Mouse (Mus musculus) A20 (cell line): Measurements from ENCODE around the gene Olfr350.

ENCODE experiments used
- DNase-seq: peaks from one replicate; pipeline ENCODE4 v3.0.0-alpha.2; 2011; ENCODE audit warnings: low read depth, low spot score

The Olfr350 gene

GRCm38 (mm10) chr2:36846010-36846409, at the start of gene Olfr350:
TSS of gene Olfr350 (plus strand) at chr2:36846310.
- no peak for DNase-seq

DNA sequence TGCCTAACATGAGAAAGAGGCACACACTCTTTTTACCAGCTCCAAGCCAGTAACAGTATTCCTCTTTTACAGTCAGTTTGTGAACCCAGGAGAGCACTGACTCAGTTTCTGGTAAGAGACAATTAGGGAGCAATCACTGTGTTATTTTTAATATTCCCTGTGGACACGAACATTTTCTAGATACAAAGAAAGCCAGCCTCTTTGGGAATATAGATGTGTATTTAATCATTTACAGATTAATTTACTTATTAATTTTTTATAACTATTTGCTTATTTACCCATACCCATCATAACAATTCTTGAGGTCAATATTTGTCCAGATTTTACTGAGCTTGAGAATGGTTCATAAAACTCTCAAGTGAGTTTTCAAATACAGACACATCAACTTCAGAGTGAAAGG, 29.2 kb upstream of the Olfr350 start, which contains the start of gene Olfr3:
TSS of gene Olfr3 (minus strand) at position 101 of the 400 bp plus-strand sequence.
- DNase-seq = no peak

DNA sequence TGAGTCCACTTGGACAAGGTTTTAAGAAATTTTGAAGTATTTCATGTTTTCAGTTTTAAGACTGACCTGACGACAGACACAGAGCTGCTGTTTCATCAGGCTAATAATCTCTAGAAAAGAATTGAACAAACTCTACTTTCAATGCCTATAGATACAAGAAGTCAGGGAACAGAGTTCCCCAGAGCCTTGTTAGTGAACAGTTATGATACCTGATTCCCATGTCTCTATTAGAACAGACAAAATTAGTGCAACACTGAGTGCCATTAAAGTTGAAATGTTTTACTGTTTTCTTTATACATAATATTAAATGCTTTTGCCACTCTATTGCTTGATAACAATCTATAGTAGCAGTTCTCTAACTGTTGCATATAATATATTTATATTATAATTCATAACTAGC, 16.4 kb downstream of the Olfr350 start, which contains the start of gene Olfr351:
TSS of gene Olfr351 (minus strand) at position 101 of the 400 bp plus-strand sequence.
- DNase-seq = no peak

GRCm38 (mm10) chr2:36868160-36868559, 22.1 kb downstream of the Olfr350 start, which contains the start of gene Olfr352:
TSS of gene Olfr352 (plus strand) at chr2:36868460.
- no peak for DNase-seq

- DNase-seq = no peak
These were observed 46.7 kb downstream of the Olfr350 start, which contains the start of gene Olfr353 for GRCm38 (mm10) chr2:36892836-36893235. TSS of gene Olfr353 (minus strand) at chr2:36892936.

DNA sequence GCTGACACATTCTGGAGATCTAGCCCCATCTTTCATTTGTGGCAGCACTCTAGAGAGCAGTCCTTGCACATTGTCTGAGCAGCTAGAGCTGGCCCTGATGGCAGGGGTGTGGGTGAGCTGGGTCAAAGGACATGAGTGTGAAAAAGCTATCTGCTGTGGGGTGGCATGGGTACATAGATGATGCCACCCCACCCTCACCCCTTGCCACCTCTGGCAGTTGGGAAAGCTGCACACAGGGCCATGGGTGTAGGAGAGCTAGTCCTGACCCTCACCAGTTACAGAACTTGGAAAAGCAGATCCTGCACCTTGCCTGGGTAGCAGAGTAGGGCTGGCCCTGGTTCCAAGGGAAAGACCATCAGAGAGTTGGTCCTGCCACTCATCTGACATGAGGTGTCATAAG, 51.0 kb downstream of the Olfr350 start:
- DNase-seq = no peak
